Mouse (Mus musculus): ENCODE data around the gene Zfp229. TPM values are rescaled to one million over a fixed set of nuclear protein-coding genes. Genes with fewer than 3 reads are reported as not detected.
"Not testable (repeated sequence)": the region's sequence is repeated elsewhere in the genome, so short reads cannot be mapped to it uniquely, and the experiment has no call there.

Gene Zfp229
- 5.9 and 6.1 TPM in 2 replicates for polyA plus RNA-seq (2015; fragmentation: Nextera tagmentation; extraction: Ambion mirVana)

- H3K9me3 ChIP-seq; H3K27me3 ChIP-seq (replicated peaks); H3K4me3 ChIP-seq (replicated peaks); H3K36me3 ChIP-seq; H3K4me1 ChIP-seq; H3K4me2 ChIP-seq; ATAC-seq (ENCODE audit: insufficient read depth, low FRiP score, low read depth); H3K27ac ChIP-seq; H3K9ac ChIP-seq: not testable (repeated sequence)
- WGBS, result 94% methylated on average over 19 of the region's 22 CpGs
Observed at GRCm38 (mm10) chr17:21730495-21730894, at the start of gene Zfp229. Gene Zfp229, plus strand, starts transcription at chr17:21730795.

- Histone ChIP-seq H3K27me3 (replicated peaks) (no peaks in the 10 kb centered on the region), H3K9ac (no peak within 1 kb of the TSS), H3K4me3 (replicated peaks) (no peak within 1 kb of the TSS), H3K27ac (no peak within 1 kb of the TSS), H3K9me3 (no peaks in the 10 kb centered on the region), H3K36me3 (no peaks in the 10 kb centered on the region), H3K4me2 (no peak within 1 kb of the TSS), H3K4me1 (no peaks in the 10 kb centered on the region)
- WGBS, result 88% methylated on average over 3 of the region's 3 CpGs
- no peak for ATAC-seq (ENCODE audit: insufficient read depth, low FRiP score, low read depth)
Observed at GRCm38 (mm10) chr17:21691560-21691959, 39.0 kb upstream of the Zfp229 start, which contains the start of gene Gm10226. Gene Gm10226, plus strand, starts transcription at chr17:21691860.

- Histone ChIP-seq H3K4me1 (no peaks in the 10 kb centered on the region), H3K4me3 (replicated peaks) (no peak overlapping the region), H3K9ac (no peak overlapping the region), H3K27me3 (replicated peaks) (no peaks in the 10 kb centered on the region), H3K4me2 (no peak overlapping the region), H3K27ac (no peak overlapping the region), H3K36me3 (no peaks in the 10 kb centered on the region), H3K9me3 (no peaks in the 10 kb centered on the region)
- no peak for ATAC-seq (ENCODE audit: insufficient read depth, low FRiP score, low read depth)
- 66% methylated on average over 3 of the region's 3 CpGs for WGBS
Observed at GRCm38 (mm10) chr17:21693342-21693741, 37.3 kb upstream of the Zfp229 start.

GRCm38 (mm10) chr17:21696073-21696472 lies 34.5 kb upstream of the Zfp229 start:
- no peaks in the 10 kb centered on the region for H3K27me3 ChIP-seq (replicated peaks)
- no peak overlapping the region for H3K27ac ChIP-seq
- ATAC-seq (ENCODE audit: insufficient read depth, low FRiP score, low read depth), result no peak
- no peaks in the 10 kb centered on the region for H3K9me3 ChIP-seq
- H3K4me3 ChIP-seq (replicated peaks), result no peak overlapping the region
- H3K4me2 ChIP-seq, result no peak overlapping the region
- no peak overlapping the region for H3K9ac ChIP-seq
- no peaks in the 10 kb centered on the region for H3K4me1 ChIP-seq
- H3K36me3 ChIP-seq, result no peaks in the 10 kb centered on the region

GRCm38 (mm10) chr17:21702281-21703240 lies 28.0 kb upstream of the Zfp229 start:
- H3K4me3 ChIP-seq (replicated peaks), result no peak overlapping the region
- H3K4me2 ChIP-seq, result no peak overlapping the region
- ATAC-seq (ENCODE audit: insufficient read depth, low FRiP score, low read depth), result peak; percentile 74; the same call in 1 of the 2 replicates
- H3K27me3 ChIP-seq (replicated peaks), result no peaks in the 10 kb centered on the region
- H3K36me3 ChIP-seq, result no peaks in the 10 kb centered on the region
- no peak overlapping the region for H3K9ac ChIP-seq
- H3K9me3 ChIP-seq, result no peaks in the 10 kb centered on the region
- no peaks in the 10 kb centered on the region for H3K4me1 ChIP-seq
- WGBS, result 34% methylated on average over 5 of the region's 5 CpGs
- no peak overlapping the region for H3K27ac ChIP-seq

- H3K27ac ChIP-seq, result no peak overlapping the region
- H3K36me3 ChIP-seq, result no peaks in the 10 kb centered on the region
- no peak overlapping the region for H3K4me2 ChIP-seq
- WGBS, result 77% methylated on average over 1 of the region's 1 CpGs
- ATAC-seq (ENCODE audit: insufficient read depth, low FRiP score, low read depth), result no peak
- H3K9ac ChIP-seq, result no peak overlapping the region
- no peak overlapping the region for H3K4me3 ChIP-seq (replicated peaks)
- H3K4me1 ChIP-seq, result no peaks in the 10 kb centered on the region
- no peaks in the 10 kb centered on the region for H3K27me3 ChIP-seq (replicated peaks)
- H3K9me3 ChIP-seq, result no peaks in the 10 kb centered on the region
Observed at GRCm38 (mm10) chr17:21703414-21703813, 27.2 kb upstream of the Zfp229 start.

GRCm38 (mm10) chr17:21707343-21707996 lies 23.1 kb upstream of the Zfp229 start, which contains the start of gene Zfp760:
Gene Zfp760, plus strand, starts transcription at chr17:21707741.
- H3K9ac ChIP-seq, result peak within 1 kb of the TSS; percentile 46
- no peaks in the 10 kb centered on the region for H3K27me3 ChIP-seq (replicated peaks)
- H3K36me3 ChIP-seq, result no peaks in the 10 kb centered on the region; the same call in 1 of the 2 replicates
- H3K4me3 ChIP-seq (replicated peaks), result peak within 1 kb of the TSS; percentile 62
- no peaks in the 10 kb centered on the region for H3K9me3 ChIP-seq
- 2% methylated on average over 26 of the region's 26 CpGs for WGBS
- peak within 1 kb of the TSS; percentile 94 for H3K27ac ChIP-seq
- peak; percentile 97 for ATAC-seq (ENCODE audit: insufficient read depth, low FRiP score, low read depth)
- no peaks in the 10 kb centered on the region for H3K4me1 ChIP-seq
- H3K4me2 ChIP-seq, result peak within 1 kb of the TSS; percentile 56

- Histone ChIP-seq H3K27me3 (replicated peaks) (no peaks in the 10 kb centered on the region), H3K9ac (no peak overlapping the region), H3K4me2 (peak overlapping the region; percentile 56), H3K36me3 (no peaks in the 10 kb centered on the region; the same call in 1 of the 2 replicates), H3K4me3 (replicated peaks) (peak overlapping the region; percentile 62), H3K9me3 (no peaks in the 10 kb centered on the region), H3K4me1 (no peaks in the 10 kb centered on the region), H3K27ac (peak overlapping the region; percentile 35; the same call in 1 of the 2 replicates)
- 29% methylated on average over 2 of the region's 2 CpGs for WGBS
- no peak for ATAC-seq (ENCODE audit: insufficient read depth, low FRiP score, low read depth)
Observed at GRCm38 (mm10) chr17:21708401-21708800, 22.2 kb upstream of the Zfp229 start.

- ATAC-seq (ENCODE audit: insufficient read depth, low FRiP score, low read depth), result no peak
- Histone ChIP-seq H3K4me1 (0 out of 2 replicates have a peak, but pooled peaks cover 3% of the 10 kb centered on the region), H3K9ac (no peak overlapping the region), H3K36me3 (no peaks in the 10 kb centered on the region), H3K27ac (peak overlapping the region; percentile 88; the same call in 1 of the 2 replicates), H3K4me2 (peak overlapping the region; percentile 63), H3K9me3 (no peaks in the 10 kb centered on the region), H3K27me3 (replicated peaks) (no peaks in the 10 kb centered on the region), H3K4me3 (replicated peaks) (peak overlapping the region; percentile 75)
- 81% methylated on average over 4 of the region's 4 CpGs for WGBS
Observed at GRCm38 (mm10) chr17:21733049-21733448, 2.5 kb downstream of the Zfp229 start.

- H3K27ac ChIP-seq, result peak overlapping the region; percentile 88
- H3K36me3 ChIP-seq, result no peaks in the 10 kb centered on the region
- peak overlapping the region; percentile 75 for H3K4me3 ChIP-seq (replicated peaks)
- WGBS, result 0% methylated on average over 27 of the region's 27 CpGs
- H3K4me1 ChIP-seq, result 0 out of 2 replicates have a peak, but pooled peaks cover 3% of the 10 kb centered on the region
- H3K27me3 ChIP-seq (replicated peaks), result no peaks in the 10 kb centered on the region
- H3K9ac ChIP-seq, result peak overlapping the region; percentile 50; the same call in 1 of the 2 replicates
- H3K4me2 ChIP-seq, result peak overlapping the region; percentile 63
- H3K9me3 ChIP-seq, result no peaks in the 10 kb centered on the region
- peak; percentile 96 for ATAC-seq (ENCODE audit: insufficient read depth, low FRiP score, low read depth)
Observed at GRCm38 (mm10) chr17:21733529-21734031, 3.0 kb downstream of the Zfp229 start.

- Histone ChIP-seq H3K9ac (no peak overlapping the region), H3K9me3 (no peaks in the 10 kb centered on the region), H3K27me3 (replicated peaks) (no peaks in the 10 kb centered on the region), H3K4me1 (no peaks in the 10 kb centered on the region), H3K36me3 (no peaks in the 10 kb centered on the region), H3K4me2 (no peak overlapping the region), H3K4me3 (replicated peaks) (no peak overlapping the region), H3K27ac (no peak overlapping the region)
- ATAC-seq (ENCODE audit: insufficient read depth, low FRiP score, low read depth), result no peak
- WGBS, result 67% methylated on average over 2 of the region's 2 CpGs
Observed at GRCm38 (mm10) chr17:21752791-21753190, 22.2 kb downstream of the Zfp229 start.

Data from stomach, embryonic 15.5 days (tissue).